Mouse (Mus musculus) cortical plate, adult 2 months (tissue): Measurements from ENCODE around the gene Olfr541.
A peak's percentile ranks its signal among the peaks of the same experiment; 100 is the strongest.

Experiments used
- CTCF ChIP-seq: fragments of 200-500 bp; IDR thresholded peaks from 2 replicates; pipeline ENCODE4 v1.5.1; 2011; ENCODE audit warnings: mild to moderate bottlenecking, control low read depth, low read length; ENCODE audit not compliant: insufficient read depth; ENCODE audit errors: extremely low read depth
- POLR2A ChIP-seq: fragments of 200-500 bp; IDR thresholded peaks from 2 replicates; pipeline ENCODE4 v1.6.1; 2011; ENCODE audit warnings: mild to moderate bottlenecking, low read length, control low read depth; ENCODE audit not compliant: insufficient read depth; ENCODE audit errors: extremely low read depth

DNA sequence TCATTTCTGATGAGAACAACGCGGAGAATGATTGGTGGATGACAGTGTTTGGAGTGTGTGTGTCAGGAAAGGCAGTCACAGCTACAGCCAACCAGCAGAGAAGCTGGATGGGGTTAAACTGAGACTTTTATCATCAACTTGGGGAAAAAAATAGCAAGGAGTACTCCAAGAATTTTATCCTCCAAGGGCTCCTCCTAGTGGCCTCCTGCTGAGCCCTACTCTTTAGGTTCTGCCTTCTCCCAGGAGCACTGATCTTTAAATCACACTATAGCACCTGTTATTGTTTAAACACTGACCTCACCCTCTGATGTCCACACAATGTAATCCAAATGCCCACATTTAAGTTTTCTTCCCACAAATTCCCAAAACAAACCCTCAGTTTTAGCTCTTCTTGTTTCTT, 36.1 kb downstream of the Olfr541 start:
- TF ChIP-seq CTCF (peak; percentile 28; the same call in 1 of the 2 replicates), POLR2A (no peak)
